Mouse (Mus musculus) regulatory T cell (primary cell): ENCODE results near the gene Haspin.
"Not testable (repeated sequence)": the region's sequence is repeated elsewhere in the genome, so short reads cannot be mapped to it uniquely, and the experiment has no call there.

Experiments used
- in situ Hi-C: fragments of 300-600 bp; cut with MboI, MseI; formaldehyde crosslinking; loops from one replicate; pipeline ENCODE4 v1.15.1; 2025; ENCODE audit warnings: high pct_unique_total_duplicates

Gene Haspin

DNA sequence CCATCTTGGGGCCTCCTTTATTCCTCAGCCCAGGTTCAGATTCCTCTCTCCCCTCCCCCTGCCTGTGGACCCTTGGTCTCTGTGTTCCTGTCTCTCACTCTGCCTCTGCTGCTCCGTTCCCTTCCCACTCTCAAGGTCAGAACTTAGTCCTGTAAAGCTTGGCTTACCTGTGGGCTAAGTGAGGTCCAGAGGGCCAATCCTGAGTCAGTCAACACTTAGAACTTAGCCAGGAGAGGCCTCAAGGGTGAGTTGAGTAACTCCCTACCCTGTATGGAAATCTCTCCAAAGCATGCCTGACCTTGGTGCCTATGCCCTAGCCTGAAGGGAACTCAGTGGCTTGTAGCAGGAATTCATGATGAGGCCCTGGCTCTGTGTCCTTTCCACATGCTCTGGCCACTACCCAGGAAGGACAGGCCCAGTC is 6.2 kb upstream of the Haspin start:
- in situ Hi-C loops = no loop called here

DNA sequence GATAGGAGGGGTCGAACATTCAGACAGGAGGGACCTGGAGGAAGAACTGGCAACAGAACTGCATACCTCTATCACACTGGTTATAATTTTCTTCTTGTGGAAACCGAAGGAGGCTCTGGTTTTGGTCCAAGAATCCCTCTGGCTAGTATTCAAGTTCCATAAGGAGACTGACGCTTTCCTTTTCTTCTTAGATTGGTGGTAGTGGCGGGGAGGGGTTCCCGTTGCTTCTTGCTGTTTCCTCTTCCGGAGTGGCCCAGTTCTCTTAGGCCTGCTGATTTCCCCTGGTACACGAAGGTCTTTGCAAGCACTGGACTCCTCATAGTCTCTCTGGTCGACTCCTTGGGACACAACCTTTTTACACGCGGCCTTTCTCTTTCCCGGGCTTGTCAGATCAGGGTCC is 978 bp downstream of the Haspin start:
- in situ Hi-C loops = loop anchor here (5.0 to 10.0 kb wide), 2 partner anchors 122 to 145 kb away; partner anchors contain the start of gene Camkk1

DNA sequence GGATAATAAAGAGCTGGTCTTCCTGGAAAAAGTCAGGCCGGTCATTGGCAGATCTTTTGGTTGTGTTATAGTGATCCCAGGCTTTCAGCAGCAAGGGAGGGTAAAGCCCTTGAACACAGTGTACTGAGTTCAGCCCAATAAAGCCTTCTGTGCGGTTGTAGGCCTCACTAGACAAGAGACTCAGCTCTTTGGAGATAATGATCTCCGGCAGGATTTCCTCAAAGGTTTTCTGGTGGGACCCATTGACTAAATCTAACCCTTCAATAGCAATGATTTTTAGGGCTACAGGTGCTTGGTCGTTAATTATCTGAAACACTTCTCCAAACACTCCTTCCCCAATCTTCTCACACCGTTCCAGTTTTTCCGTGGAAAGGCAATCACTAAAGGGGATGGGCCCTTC is 1.5 kb downstream of the Haspin start:
- in situ Hi-C loops = loop anchor here (5.0 to 10.0 kb wide), 2 partner anchors 122 to 146 kb away; partner anchors contain the start of gene Camkk1

DNA sequence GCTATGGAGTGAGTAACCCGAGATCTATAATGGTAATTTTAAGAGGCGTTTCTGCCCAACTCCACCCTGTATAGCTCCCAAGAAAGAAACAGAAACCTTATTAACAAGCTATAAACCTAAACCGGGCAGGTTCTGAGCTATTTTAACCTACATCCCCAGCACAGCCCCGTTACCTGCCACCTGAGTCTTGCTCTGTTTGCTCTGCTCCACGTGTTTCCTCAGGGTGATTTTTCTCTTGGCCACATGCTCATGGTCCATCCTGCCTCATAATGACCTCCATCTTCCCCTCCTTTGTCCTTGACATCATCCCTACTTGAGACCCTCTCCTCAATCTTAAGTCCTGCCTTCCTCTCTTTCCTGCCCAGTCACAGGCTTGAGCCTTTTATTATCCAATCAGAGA is 3.9 kb downstream of the Haspin start:
- in situ Hi-C loops = loop anchor here (10.0 kb wide), 1 partner anchor 119 kb away; the partner anchor contains the start of gene Camkk1

DNA sequence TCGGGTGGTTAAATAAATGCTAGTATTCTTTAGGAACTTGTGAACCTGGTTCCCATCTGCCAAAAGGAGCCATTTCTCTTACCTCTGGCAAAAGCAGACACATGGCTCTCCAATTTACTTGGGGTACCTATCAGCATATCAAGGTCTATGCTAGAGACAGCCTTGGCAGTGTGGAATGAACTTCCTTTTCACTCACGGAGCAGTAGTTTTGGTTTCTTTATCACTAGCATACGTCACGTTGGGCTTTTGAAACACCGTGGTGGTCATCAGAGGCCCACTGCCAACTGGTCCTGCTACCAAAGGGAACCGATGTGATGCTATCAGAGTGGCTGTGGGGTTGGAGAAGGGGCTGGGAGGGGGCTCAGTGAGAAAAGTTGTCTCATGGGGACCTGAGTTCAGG is 5.1 kb downstream of the Haspin start:
- in situ Hi-C loops = loop anchor here (10.0 kb wide), 1 partner anchor 118 kb away; the partner anchor contains the start of gene Camkk1

GRCm38 (mm10) chr11:73131020-73131419 is 7.1 kb downstream of the Haspin start:
- in situ Hi-C loops = loop anchor here (10.0 kb wide), 1 partner anchor 116 kb away; the partner anchor contains the start of gene Camkk1

GRCm38 (mm10) chr11:73126495-73126894 is 11.6 kb downstream of the Haspin start:
- in situ Hi-C loops = no loop called here

GRCm38 (mm10) chr11:73111414-73111813 is 26.7 kb downstream of the Haspin start:
- in situ Hi-C loops = loop anchor here (5.0 kb wide), 1 partner anchor 39 kb away; no protein-coding TSS in a partner anchor

- in situ Hi-C loops = loop anchor here (5.0 kb wide), 1 partner anchor 38 kb away; no protein-coding TSS in a partner anchor
These were observed 28.2 kb downstream of the Haspin start for GRCm38 (mm10) chr11:73109941-73110340.

DNA sequence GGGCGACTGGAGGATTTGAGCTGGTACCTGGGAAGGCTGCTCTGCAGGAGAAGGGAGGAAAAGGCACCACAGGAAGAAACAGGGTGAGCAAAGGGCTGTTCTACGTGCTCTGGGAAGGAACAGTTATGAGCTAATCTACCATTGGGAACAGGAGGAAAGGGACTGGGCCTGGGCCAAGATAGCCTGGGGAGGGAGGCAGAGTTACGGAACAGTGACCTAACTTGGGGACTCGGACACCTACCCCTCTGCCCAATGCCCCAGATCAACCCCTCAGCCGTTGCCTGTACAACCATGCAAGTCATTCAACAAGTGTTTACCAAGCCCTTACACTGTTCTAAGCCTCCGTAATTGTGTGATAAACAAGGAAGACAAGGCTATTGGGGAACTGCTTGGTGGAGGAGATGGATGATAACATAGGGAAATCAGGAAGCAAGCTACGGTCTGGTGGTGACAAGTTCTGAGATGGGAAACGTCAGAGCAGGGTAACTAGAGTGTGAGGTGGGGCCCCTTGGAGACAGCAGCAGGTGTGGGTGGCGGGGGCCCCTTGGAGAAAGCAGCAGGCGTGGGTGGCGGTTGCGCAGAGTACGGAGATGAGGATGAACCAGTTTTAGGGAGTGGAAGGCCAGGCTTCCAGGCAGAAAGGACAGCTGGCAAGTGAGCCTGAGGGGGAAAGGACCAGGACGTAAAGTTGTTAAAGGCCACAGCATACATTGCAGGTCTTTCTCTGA is 29.0 kb downstream of the Haspin start:
- in situ Hi-C loops = no loop called here

DNA sequence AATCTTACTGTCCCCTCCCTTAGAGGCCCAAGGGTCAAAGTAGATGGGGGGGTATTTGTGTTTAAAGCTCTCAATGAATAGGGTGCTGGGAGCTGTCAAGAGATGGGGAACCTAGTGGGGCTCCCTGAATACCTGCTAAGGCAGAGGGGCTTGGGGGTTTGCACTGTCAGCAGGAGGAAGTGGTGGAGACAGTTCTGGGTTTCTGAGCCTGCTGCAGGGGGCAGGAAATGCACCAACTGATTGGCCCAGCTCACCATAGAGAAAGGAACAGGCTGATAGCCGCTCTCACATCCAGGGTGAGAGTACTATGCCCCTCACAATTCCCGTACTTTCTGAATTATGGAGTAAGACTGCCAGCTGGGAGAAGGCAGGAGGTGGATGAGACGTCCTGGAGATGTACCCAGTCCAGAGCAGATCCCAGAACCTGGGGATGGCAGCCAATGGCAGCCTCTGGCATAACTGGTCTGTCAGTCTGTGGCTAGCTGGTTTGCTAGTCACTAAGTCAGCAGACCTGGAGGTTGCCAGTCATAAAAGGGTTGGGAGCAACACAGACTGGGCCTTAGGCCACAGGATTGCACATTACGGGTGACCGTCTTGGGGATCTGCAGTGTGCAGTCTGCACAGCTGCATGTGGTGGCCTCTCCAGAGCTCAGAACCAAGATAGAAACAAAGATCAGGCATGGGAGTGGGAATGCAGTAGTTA is 29.7 kb downstream of the Haspin start:
- in situ Hi-C loops = no loop called here

DNA sequence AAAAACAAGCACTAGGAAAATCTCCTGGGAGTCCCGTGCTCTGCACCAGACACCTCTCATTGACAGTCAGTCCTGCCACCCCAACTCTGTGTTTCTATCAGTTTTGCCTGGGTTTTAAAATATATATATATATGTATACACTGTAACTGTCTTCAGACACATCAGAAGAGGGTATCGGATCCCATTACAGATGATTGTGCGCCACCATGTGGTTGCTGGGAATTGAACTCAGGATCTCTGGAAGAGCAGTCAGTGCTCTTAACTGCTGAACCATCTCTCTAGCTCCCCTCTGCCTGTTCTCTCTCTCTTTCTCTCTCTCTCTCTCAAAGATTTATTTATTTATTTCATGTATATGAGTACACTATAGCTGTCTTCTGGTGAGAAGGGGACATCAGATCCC is 30.7 kb downstream of the Haspin start:
- in situ Hi-C loops = not testable (repeated sequence)

- in situ Hi-C loops = no loop called here
These were observed 32.8 kb downstream of the Haspin start for GRCm38 (mm10) chr11:73105246-73105645.

GRCm38 (mm10) chr11:73101308-73101707 is 36.8 kb downstream of the Haspin start:
- in situ Hi-C loops = no loop called here

- in situ Hi-C loops = no loop called here
These were observed 37.9 kb downstream of the Haspin start for GRCm38 (mm10) chr11:73099976-73100750.

- in situ Hi-C loops = no loop called here
These were observed 39.2 kb downstream of the Haspin start for GRCm38 (mm10) chr11:73098860-73099259.

GRCm38 (mm10) chr11:73094231-73094995 is 43.7 kb downstream of the Haspin start:
- in situ Hi-C loops = no loop called here

DNA sequence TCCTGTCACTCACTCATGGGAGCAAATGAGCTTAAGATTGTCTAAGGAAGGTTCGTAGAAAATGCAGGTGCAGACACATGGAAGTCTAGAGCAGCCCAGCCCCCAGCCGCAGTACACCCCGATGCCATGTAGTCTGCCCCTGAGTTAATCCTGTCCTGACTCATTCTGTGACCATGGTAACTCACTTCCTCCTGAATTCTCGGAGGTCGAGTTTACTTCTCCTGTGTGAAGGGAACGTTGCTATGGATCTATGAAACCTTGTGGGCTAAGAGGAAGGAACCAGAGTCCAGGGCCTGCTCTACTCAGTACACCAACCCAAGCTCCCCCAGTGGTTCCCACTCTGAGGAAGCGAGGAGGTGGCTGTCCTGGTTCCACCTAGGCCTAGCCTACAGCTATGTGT is 45.2 kb downstream of the Haspin start:
- in situ Hi-C loops = no loop called here

GRCm38 (mm10) chr11:73092057-73092456 is 46.0 kb downstream of the Haspin start:
- in situ Hi-C loops = no loop called here

DNA sequence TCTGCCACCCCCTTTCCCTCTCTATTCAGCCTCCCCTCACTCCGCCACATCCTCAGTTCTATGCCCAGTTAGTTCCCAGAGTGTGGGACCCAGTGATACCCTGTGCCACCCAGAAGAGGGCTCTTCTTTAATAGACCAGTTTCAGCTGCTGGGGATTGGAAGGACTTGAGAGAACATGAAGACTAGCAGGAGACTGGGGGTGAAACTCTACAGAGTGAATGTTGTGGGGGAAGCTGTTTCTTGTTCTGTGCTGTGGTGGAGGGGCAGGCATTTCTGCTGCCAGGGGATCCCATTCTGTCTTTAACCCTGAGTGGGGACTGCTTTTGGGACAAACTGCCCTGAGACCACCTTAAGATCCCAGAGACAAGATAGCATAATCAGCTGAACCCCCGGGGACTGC is 47.3 kb downstream of the Haspin start:
- in situ Hi-C loops = no loop called here

DNA sequence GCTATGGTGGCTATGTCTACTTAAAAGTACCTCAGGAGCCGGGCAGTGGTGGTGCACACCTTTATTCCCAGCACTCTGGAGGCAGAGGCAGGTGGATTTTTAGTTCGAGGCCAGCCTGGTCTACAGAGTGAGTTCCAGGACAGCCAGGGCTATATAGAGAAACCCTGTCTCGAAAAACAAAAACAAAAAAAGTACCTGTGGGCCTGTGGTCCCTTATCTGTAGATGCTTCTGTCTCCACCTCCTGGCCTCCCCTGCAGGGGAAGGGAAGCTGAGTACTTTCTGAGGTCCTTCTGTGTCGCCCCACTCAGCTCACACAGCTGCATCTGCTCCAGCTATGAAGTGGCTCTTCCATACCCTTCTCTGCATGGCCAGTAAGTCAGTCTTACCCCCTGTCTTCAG is 47.8 kb downstream of the Haspin start, which contains the start of gene Itgae:
Gene Itgae, plus strand, starts transcription at position 301 of the 400 bp plus-strand sequence.
- in situ Hi-C loops = no loop called here
